Mouse (Mus musculus) intestine, embryonic 16.5 days (tissue): Measurements from ENCODE around the gene Gm17617. TPM values are rescaled to one million over a fixed set of nuclear protein-coding genes. Genes with fewer than 3 reads are reported as not detected.

Source experiments
- polyA plus RNA-seq: library from polyadenylated mRNA; unstranded; fragments of >200 nt; fragmentation: Nextera tagmentation; extraction: Ambion mirVana; gene quantifications from 2 replicates; pipeline ENCODE4 v1.2.1, GENCODE M21; 2015

Gene Gm17617
- polyA plus RNA-seq, 1 experiment from 2014 or later = not detected

Other genes with a start within 250 kb of the Gm17617 start
- gene Unc5a, start 184.1 kb downstream of the Gm17617 start, polyA plus RNA-seq = 1.4 and 2.4 TPM in 2 replicates
- gene Hk3, start 112.2 kb downstream of the Gm17617 start, polyA plus RNA-seq = 1.5 and 1.6 TPM in 2 replicates
- gene Uimc1, start 33.2 kb downstream of the Gm17617 start, polyA plus RNA-seq = 19.2 and 20.8 TPM in 2 replicates
- gene Zfp346, start 28.2 kb downstream of the Gm17617 start, polyA plus RNA-seq = 11.2 and 12.5 TPM in 2 replicates
- gene Fgfr4, start 19.1 kb upstream of the Gm17617 start, polyA plus RNA-seq = 11.7 and 12.4 TPM in 2 replicates
- gene Nsd1, start 76.2 kb upstream of the Gm17617 start, polyA plus RNA-seq = 33.1 and 37.1 TPM in 2 replicates
- 664 and 676 TPM in 2 replicates for gene Prelid1, start 187.0 kb upstream of the Gm17617 start, polyA plus RNA-seq
- 91.7 and 106 TPM in 2 replicates for gene Rab24, start 188.4 kb upstream of the Gm17617 start, polyA plus RNA-seq
- 20.8 and 24.9 TPM in 2 replicates for gene Mxd3, start 196.3 kb upstream of the Gm17617 start, polyA plus RNA-seq
- gene Lman2, start 229.2 kb upstream of the Gm17617 start, polyA plus RNA-seq = 121 and 130 TPM in 2 replicates
- gene Rgs14, start 236.2 kb upstream of the Gm17617 start, polyA plus RNA-seq = 0.93 and 1.1 TPM in 2 replicates